Mouse (Mus musculus) left cerebral cortex, adult 9 months (tissue): Measurements from ENCODE around the gene Zfp748.
A peak's percentile ranks its signal among the peaks of the same experiment; 100 is the strongest.

ENCODE experiments used
- DNase-seq, 2 experiments: peaks; one replicate each; pipeline ENCODE4 v3.0.0; 2022; ENCODE audit warnings: low spot score in 2 of 2

Zfp748 gene

GRCm38 (mm10) chr13:67553730-67554129 lies at the start of gene Zfp748:
Gene Zfp748 (minus strand): TSS chr13:67553830.
- no peak for DNase-seq

DNA sequence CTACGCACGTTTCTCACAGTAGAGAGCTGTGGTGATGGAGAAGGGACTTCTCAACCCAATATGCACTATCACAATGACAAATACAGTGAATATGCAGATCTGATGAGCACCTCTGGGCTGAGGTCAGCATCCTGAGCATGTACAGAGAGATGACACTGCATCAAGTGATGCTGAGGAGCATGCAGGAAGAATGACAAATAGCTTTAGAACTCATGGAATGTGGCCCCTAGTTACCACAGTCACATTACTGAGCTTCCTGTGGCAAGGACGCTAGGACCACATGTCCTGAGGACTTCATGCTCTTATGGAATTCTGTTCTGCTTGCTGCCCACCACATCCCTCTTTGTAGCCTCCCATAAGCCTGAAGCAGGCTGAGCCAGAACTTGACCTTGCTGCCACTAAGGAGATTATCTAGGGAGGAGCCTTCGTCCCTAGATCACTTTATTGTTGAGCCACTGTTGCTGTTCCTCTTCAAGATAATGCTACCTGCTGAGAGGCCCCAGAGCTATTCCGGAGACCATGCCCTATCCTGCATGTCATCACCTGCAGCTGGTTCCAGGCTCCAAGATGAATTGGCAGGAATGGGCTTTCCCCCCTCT lies 19.1 kb upstream of the Zfp748 start:
- DNase-seq = no peak

DNA sequence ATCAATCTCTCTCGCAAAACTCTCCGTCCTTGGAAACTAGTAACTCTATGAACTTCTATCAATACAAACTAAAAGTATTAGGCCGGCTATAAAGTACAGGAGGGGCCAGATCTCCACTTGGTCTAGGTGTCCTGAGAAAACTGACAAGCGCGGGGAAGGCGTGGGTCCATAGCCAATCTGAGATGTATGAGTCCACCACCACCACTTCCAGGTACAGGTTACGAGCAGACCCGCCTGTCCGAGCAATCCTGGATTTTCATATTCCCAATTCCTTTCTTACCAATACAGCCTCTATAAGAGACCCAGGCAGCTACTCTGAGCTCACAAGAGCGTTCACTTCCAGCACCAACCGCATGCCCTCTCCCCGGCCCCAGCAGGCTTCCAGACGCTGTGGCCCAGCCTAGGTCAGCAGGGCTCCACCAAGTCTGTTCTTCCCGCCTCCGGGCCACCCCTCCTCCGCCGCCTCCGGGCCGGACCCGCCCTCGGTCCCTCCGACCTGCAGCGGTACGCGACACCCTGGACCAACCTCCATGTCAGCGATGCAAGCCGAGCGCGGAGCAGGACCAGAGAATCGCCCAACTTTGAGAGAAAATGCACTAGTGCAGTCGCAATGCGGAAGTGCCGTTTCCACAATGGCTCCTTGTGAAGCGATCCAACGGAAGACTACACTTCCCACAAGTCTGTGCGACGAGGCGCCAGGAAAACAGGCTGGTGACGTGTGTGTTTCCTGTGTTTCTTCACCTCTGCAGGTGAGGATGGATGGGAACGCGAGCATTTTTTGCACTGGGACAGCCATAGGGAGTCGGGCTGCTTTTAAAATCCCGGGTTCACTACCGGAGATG lies 904 bp downstream of the Zfp748 start:
- peak; percentile 76 to 92 for DNase-seq

- no peak for DNase-seq
These were observed 7.7 kb downstream of the Zfp748 start for GRCm38 (mm10) chr13:67545941-67546340.

- no peak for DNase-seq
These were observed 26.4 kb downstream of the Zfp748 start for GRCm38 (mm10) chr13:67527049-67527730.

- peak; percentile 87 to 93 for DNase-seq
These were observed 27.7 kb downstream of the Zfp748 start, which contains the start of the genes Gm26965 and Zfp87 for GRCm38 (mm10) chr13:67525753-67526410. Gene Gm26965 (minus strand): TSS chr13:67526151. Gene Zfp87 (minus strand): TSS chr13:67526177.

DNA sequence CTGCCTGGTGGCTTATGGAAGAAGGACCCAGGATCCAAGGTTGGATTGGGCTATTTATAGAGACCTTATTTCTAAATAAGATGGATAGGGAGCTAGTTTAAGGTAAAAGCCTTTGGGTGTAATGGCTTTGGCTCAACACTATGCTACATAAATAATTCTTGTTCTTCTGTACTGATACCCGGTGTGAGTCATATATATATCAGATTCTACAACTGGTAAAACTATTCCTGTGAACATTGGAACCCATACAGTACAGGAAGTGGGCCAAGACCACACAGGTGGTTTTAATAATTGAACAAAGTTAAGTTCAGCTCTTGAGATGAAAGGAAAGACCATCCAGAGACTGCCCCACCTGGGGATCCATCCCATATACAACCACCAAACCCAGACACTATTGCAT lies 52.7 kb downstream of the Zfp748 start:
- DNase-seq = no peak

GRCm38 (mm10) chr13:67500084-67500719 lies 53.4 kb downstream of the Zfp748 start, which contains the start of gene Zfp58:
Gene Zfp58 (minus strand): TSS chr13:67500555.
- peak; percentile 76 to 92 for DNase-seq

GRCm38 (mm10) chr13:67495631-67496030 lies 58.0 kb downstream of the Zfp748 start:
- no peak for DNase-seq
